Mouse (Mus musculus) liver, embryonic 15.5 days (tissue): Measurements from ENCODE around the gene Aplp1. TPM values are rescaled to one million over a fixed set of nuclear protein-coding genes. Genes with fewer than 3 reads are reported as not detected.
A peak's percentile ranks its signal among the peaks of the same experiment; 100 is the strongest.

Experiments used
- ATAC-seq: fragments of 200-750 bp; cut with Nextera tagmentation; 2 replicates; pipeline ENCODE4 v1.8.0; 2017; ENCODE audit warnings: moderate number of reproducible peaks, mild to moderate bottlenecking, moderate library complexity; ENCODE audit not compliant: insufficient read depth
- H3K27ac ChIP-seq: fragments of 300-500 bp; sonication (generic); replicated peaks from 2 replicates; pipeline ENCODE4 v1.5.1; 2015; ENCODE audit warnings: mild to moderate bottlenecking, inconsistent platforms
- H3K27me3 ChIP-seq: fragments of 300-500 bp; sonication (generic); 2 replicates; pipeline ENCODE4 v1.6.1; 2015; ENCODE audit warnings: mild to moderate bottlenecking, inconsistent platforms
- H3K36me3 ChIP-seq: fragments of 300-500 bp; sonication (generic); replicated peaks from 2 replicates; pipeline ENCODE4 v1.6.1; 2015; ENCODE audit warnings: moderate library complexity, mild to moderate bottlenecking, inconsistent platforms
- H3K4me1 ChIP-seq: fragments of 300-500 bp; sonication (generic); replicated peaks from 2 replicates; pipeline ENCODE4 v1.6.1; 2015; ENCODE audit warnings: inconsistent platforms
- H3K4me2 ChIP-seq: fragments of 300-500 bp; sonication (generic); 2 replicates; pipeline ENCODE4 v1.6.1; 2015; ENCODE audit warnings: moderate library complexity, mild to moderate bottlenecking, inconsistent platforms
- H3K4me3 ChIP-seq: fragments of 300-500 bp; sonication (generic); replicated peaks from 2 replicates; pipeline ENCODE4 v1.5.1; 2015; ENCODE audit warnings: mild to moderate bottlenecking, inconsistent platforms
- H3K9ac ChIP-seq: fragments of 300-500 bp; sonication (generic); 2 replicates; pipeline ENCODE4 v1.6.1; 2015; ENCODE audit warnings: moderate library complexity, mild to moderate bottlenecking, inconsistent platforms
- H3K9me3 ChIP-seq: fragments of 300-500 bp; sonication (generic); replicated peaks from 2 replicates; pipeline ENCODE4 v1.6.1; 2016; ENCODE audit warnings: inconsistent platforms
- WGBS: fragments of 180-500 bp; shearing (Covaris S2); methylation state at CpG from one replicate; pipeline ENCODE4 v1.1.7; 2015; ENCODE audit warnings: mixed read lengths; ENCODE audit not compliant: insufficient replicate concordance; 5-methylcytosine and 5-hydroxymethylcytosine counted together
- polyA plus RNA-seq: library from polyadenylated mRNA; unstranded; fragments of >200 nt; fragmentation: Nextera tagmentation; extraction: Ambion mirVana; gene quantifications from 2 replicates; pipeline ENCODE4 v1.2.1, GENCODE M21; 2015

Gene Aplp1
- polyA plus RNA-seq, 1 experiment from 2014 or later: 5.3 TPM

DNA sequence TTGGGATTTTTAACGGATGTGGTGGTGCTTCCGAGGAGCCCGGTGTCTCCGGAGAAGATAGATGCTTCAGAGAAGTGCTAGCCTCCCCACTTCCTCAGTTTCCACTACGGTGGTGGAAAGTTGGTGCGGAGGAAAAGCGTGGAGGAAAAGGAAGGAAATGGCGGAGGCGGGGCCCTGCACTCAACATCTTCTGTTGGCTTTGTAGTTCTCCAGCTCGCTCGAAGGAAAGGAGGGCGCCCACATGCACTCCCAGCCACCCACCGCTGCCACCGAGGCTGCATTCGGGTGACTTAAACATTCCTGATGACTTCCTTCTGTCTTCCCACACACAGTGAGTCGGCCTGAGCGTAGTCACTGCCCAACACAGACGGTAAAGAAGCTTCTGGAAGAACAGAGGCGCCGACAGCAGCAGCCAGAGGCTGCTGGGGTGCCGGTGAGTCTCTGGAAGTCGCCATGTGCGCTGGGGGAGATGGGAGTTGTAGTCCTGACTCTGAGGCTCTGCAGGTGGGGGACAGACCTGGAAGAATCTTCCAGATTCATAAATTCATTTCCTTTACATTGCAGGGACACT, 22.2 kb downstream of the Aplp1 start:
- peaks cover 13% of the 10 kb centered on the region; the same call in 1 of the 2 replicates for H3K27me3 ChIP-seq
- no peak for ATAC-seq
- peak overlapping the region; percentile 89 for H3K4me2 ChIP-seq
- H3K9ac ChIP-seq: no peak overlapping the region
- peak overlapping the region; percentile 62 for H3K4me3 ChIP-seq
- peaks cover 25% of the 10 kb centered on the region for H3K36me3 ChIP-seq
- peak overlapping the region; percentile 53; the same call in 1 of the 2 replicates for H3K27ac ChIP-seq
- 15% methylated on average over 23 of the region's 23 CpGs for WGBS
- H3K9me3 ChIP-seq: no peaks in the 10 kb centered on the region
- H3K4me1 ChIP-seq: peaks cover 32% of the 10 kb centered on the region

DNA sequence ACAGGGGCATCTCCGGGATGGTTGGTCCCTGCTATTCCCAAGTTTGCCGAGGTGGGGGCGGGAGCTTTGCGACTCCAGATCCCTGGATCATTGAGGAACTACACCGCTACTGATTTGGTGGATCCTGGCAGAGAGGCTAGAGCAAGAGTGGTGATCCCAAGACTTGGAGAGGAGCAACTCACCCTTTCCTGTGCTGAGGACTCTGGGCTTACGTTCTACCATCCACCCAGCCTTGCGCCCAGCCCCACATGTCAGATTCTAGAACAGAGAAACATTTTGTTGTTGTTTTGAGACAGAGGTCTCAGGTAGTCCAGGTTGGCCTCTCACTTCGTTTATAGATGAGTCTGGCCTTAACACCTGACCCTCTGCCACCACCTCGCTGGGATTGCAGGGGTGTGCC, 22.8 kb downstream of the Aplp1 start:
- WGBS: 2% methylated on average over 9 of the region's 9 CpGs
- H3K27ac ChIP-seq: peak overlapping the region; percentile 53; the same call in 1 of the 2 replicates

DNA sequence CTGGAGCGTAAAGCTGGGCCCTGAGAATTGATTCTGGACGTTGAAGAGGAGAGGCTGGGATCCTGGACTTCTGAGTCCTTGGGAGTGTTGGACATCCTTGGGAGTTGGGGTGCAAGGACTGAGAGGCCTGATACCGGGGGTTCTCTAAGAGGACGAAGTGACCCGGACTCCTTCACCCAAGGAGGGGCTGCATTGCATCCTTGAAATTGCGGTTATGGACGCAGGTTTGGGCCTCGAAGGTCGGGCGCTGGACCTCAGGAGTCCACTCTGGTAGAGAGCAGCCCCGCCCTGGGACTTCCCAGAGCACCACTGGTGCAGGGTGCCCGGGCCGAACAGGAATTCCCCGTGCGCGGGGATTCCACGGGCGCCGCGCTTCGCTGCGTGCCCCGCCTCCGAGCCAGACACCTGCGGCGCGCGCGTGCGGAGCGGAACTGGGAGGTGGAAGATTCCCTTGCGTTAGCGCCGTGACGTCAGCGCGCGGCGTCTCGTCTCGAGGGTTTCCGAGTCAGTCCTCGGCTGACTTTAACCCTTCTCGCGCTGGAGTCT, 23.4 kb downstream of the Aplp1 start:
- under 1% methylated on average over 45 of the region's 45 CpGs for WGBS

More for the DNA sequence above, 22.8 kb downstream of the Aplp1 start:
- Histone ChIP-seq H3K4me2 (peak overlapping the region; percentile 89), H3K9me3 (no peaks in the 10 kb centered on the region), H3K4me3 (peak overlapping the region; percentile 62), H3K9ac (peak overlapping the region; percentile 50; the same call in 1 of the 2 replicates), H3K36me3 (peaks cover 24% of the 10 kb centered on the region), H3K4me1 (peaks cover 32% of the 10 kb centered on the region), H3K27me3 (peaks cover 13% of the 10 kb centered on the region; the same call in 1 of the 2 replicates)
- ATAC-seq: no peak

DNA sequence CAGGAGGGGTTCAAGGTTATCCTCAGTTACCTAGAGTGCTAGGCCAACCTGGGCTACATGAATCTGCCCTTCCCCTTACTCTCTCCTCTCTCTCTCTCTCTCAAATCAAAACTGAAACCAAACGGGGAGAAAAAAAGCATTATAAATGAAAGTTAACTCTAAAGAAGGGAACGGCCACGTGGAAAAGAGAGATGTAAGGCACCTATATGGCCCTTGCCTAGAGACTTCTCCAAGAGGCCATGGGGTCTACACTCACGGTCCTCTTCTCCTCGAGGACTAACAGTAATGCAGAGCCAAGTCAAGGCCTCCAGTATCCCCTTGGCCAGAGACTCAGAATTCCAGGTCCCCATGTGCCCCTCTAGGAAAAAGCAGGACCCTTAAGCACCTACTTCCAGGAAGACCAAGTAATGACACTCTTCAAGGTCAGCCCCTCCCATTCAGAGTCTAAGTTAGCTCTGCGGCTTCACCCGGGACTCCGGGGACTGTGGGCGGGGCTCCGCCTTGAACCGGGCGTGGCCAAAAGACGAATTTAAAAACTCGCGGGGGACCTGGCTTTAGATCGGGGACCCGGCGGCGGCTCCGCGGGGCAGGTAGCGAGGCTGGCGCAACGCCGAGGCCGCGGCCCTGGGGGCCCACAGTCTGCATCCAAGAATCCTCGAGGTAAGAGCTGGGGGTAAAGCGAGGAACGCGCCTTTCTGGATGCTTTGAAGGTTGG, 24.0 kb downstream of the Aplp1 start, which contains the start of gene Nfkbid:
TSS of gene Nfkbid (plus strand) at position 558 of the 715 bp plus-strand sequence.
- WGBS: 6% methylated on average over 31 of the region's 31 CpGs
- peaks cover 13% of the 10 kb centered on the region for H3K36me3 ChIP-seq
- H3K9ac ChIP-seq: peak within 1 kb of the TSS; percentile 50
- peak within 1 kb of the TSS; percentile 89 for H3K4me2 ChIP-seq
- peaks cover 13% of the 10 kb centered on the region; the same call in 1 of the 2 replicates for H3K27me3 ChIP-seq
- peaks cover 32% of the 10 kb centered on the region for H3K4me1 ChIP-seq
- no peaks in the 10 kb centered on the region for H3K9me3 ChIP-seq
- peak within 1 kb of the TSS; percentile 65 for H3K27ac ChIP-seq
- peak; percentile 20; the same call in 1 of the 2 replicates for ATAC-seq
- H3K4me3 ChIP-seq: peak within 1 kb of the TSS; percentile 62

More for the DNA sequence above, 23.4 kb downstream of the Aplp1 start:
- peak overlapping the region; percentile 89 for H3K4me2 ChIP-seq
- peak overlapping the region; percentile 50 for H3K9ac ChIP-seq
- peak overlapping the region; percentile 62 for H3K4me3 ChIP-seq
- H3K9me3 ChIP-seq: no peaks in the 10 kb centered on the region
- peaks cover 13% of the 10 kb centered on the region; the same call in 1 of the 2 replicates for H3K27me3 ChIP-seq
- peak; percentile 52 for ATAC-seq
- H3K27ac ChIP-seq: peak overlapping the region; percentile 53
- peaks cover 32% of the 10 kb centered on the region for H3K4me1 ChIP-seq
- H3K36me3 ChIP-seq: peaks cover 19% of the 10 kb centered on the region

DNA sequence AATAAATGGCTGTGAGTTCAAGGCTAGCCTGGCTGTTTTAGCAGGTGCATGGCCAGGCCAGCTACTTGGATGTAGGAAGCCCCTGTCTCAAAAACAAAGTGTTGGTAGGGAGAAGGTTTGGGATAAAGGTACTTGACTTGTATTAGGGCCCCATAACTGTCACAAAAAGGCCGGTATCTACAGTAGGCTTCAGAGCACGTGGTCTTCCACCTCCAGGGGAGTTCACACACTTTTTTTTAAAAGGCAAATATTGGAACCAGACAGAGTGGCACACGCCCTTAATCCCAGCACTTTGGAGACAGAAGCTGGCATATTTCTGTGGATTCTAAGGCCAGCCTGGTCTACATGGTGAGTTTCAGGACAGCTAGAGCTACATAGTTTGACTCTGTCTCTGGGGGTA, 24.7 kb downstream of the Aplp1 start:
- Histone ChIP-seq H3K4me2 (peak overlapping the region; percentile 89), H3K9me3 (no peaks in the 10 kb centered on the region), H3K36me3 (peaks cover 9% of the 10 kb centered on the region), H3K4me3 (no peak overlapping the region), H3K27me3 (peaks cover 13% of the 10 kb centered on the region; the same call in 1 of the 2 replicates), H3K27ac (peak overlapping the region; percentile 65), H3K4me1 (peaks cover 32% of the 10 kb centered on the region), H3K9ac (no peak overlapping the region)
- ATAC-seq: no peak
- 47% methylated on average over 3 of the region's 3 CpGs for WGBS

DNA sequence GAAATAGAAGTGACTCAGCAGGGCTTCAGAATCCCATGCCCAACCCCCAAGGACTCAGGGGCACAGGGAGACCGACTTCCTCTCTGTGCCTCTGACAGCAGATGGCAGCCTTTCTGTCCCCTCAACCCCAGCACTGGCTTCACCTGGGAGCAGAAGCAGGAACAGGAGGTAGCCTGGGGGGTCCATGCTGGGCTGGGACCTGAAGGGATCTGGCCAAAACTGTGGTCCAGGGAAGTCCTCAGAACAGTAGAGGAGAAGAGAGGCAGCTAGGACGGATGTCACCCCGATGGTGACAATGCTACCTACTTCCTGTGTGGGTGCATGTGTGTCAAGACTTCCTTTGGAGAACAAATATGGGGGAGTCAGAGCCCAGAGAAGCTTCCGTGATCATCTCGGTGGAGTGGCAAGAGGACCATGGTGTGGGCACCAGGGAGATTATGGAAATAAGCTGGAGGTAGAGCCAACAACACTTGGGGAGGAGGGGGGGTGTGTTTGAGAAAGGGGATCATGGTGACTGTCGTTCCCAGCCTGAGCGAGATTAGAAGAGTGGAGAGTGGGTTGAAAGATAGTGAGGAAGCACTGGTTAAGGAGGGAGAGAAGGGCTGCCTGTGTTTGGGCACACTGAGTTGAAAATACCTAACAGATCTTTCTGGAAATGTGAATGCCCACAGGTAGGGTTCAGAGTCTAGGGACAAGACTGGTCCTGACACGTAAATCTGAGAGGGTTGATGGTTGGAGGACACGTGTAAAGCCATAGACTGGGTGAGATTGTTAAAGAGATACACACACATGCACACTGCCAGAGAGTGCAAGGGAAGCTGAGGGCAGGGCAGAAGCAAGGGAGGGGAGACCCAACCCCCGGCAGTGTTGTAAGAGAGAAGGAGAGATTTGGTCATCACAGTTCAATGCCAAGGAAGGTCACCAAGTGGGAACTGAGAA, 25.5 kb downstream of the Aplp1 start, which contains the start of gene Hcst:
TSS of gene Hcst (minus strand) at position 294 of the 939 bp plus-strand sequence.
- H3K27me3 ChIP-seq: peaks cover 13% of the 10 kb centered on the region; the same call in 1 of the 2 replicates
- ATAC-seq: no peak
- WGBS: 11% methylated on average over 10 of the region's 10 CpGs
- H3K27ac ChIP-seq: peak within 1 kb of the TSS; percentile 65
- H3K4me2 ChIP-seq: peak within 1 kb of the TSS; percentile 89
- no peaks in the 10 kb centered on the region for H3K9me3 ChIP-seq
- no peak within 1 kb of the TSS for H3K9ac ChIP-seq
- H3K36me3 ChIP-seq: peaks cover 3% of the 10 kb centered on the region; the same call in 1 of the 2 replicates
- peaks cover 32% of the 10 kb centered on the region for H3K4me1 ChIP-seq
- no peak within 1 kb of the TSS; the same call in 1 of the 2 replicates for H3K4me3 ChIP-seq

DNA sequence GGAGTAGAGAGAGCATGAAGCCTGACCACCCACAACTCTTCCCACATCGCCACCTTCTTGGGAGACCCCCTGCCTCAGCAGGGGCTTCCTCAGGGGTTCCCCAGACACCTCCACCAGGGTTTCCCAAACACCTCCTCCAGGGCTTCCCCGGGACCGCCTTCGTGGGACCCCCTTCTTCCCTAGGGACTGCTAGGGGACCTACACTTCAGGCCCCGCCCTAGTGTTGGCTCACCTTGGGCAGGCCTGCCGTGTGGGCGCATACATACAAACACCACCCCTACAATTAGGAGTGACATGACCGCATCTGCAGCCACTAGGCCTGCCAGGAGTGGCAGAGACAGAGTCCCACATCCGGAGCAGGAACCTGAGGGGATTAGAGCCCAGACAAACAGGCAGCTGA, 27.5 kb downstream of the Aplp1 start:
- Histone ChIP-seq H3K4me3 (no peak overlapping the region), H3K36me3 (no peaks in the 10 kb centered on the region), H3K9ac (no peak overlapping the region), H3K27ac (peak overlapping the region; percentile 67), H3K4me1 (peaks cover 26% of the 10 kb centered on the region), H3K9me3 (no peaks in the 10 kb centered on the region), H3K27me3 (peaks cover 13% of the 10 kb centered on the region; the same call in 1 of the 2 replicates), H3K4me2 (peak overlapping the region; percentile 27)
- no peak for ATAC-seq
- 34% methylated on average over 9 of the region's 9 CpGs for WGBS

DNA sequence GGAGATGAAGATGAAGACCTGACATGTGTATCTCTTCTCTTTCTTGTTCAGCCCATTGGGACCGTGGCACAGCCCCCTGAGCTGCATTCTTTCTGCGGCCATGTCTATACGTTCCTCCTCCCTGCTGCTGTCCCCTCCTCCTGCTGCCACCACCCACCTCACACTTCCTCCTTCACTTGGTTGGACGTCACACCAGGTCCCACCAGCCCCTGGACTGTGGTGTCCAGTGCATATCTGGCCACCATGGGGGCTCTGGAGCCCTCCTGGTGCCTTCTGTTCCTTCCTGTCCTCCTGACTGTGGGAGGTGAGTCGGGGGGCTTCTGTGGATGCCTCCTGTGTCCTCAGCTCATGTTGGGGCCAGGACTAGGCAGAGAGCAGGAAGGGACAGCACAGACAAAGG, 31.7 kb downstream of the Aplp1 start, which contains the start of gene Tyrobp:
TSS of gene Tyrobp (plus strand) at position 165 of the 400 bp plus-strand sequence.
- peak within 1 kb of the TSS; percentile 73 for H3K27ac ChIP-seq
- peak; percentile 32; the same call in 1 of the 2 replicates for ATAC-seq
- H3K4me3 ChIP-seq: peak within 1 kb of the TSS; percentile 38
- 12% methylated on average over 5 of the region's 5 CpGs for WGBS
- no peaks in the 10 kb centered on the region for H3K9me3 ChIP-seq
- no peaks in the 10 kb centered on the region for H3K36me3 ChIP-seq
- no peaks in the 10 kb centered on the region for H3K27me3 ChIP-seq
- H3K4me1 ChIP-seq: peaks cover 10% of the 10 kb centered on the region; the same call in 1 of the 2 replicates
- peak within 1 kb of the TSS; percentile 15; the same call in 1 of the 2 replicates for H3K4me2 ChIP-seq
- H3K9ac ChIP-seq: no peak within 1 kb of the TSS

DNA sequence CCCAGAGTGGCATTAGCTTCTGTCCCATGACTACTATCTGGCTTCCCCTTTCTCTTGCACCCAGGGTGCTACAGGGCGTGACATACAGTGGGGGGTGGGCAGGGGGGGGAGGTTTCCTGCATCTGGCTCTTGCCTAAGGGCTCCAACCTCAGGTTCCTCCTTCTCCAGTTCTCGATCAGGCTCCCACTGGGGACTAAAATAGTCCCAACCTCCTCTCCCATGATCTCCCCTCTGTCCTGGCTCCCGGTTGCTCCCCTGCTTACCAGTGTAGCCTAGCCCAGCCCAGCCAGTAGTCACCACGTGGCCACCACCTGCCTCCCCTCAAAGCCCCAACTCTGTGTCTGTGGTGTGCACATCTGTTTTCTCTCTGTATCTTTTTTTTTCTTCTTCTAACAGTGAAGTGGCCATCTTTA, 32.6 kb downstream of the Aplp1 start:
- peak overlapping the region; percentile 10; the same call in 1 of the 2 replicates for H3K4me2 ChIP-seq
- H3K27me3 ChIP-seq: no peaks in the 10 kb centered on the region
- 5% methylated on average over 4 of the region's 4 CpGs for WGBS
- H3K4me3 ChIP-seq: no peak overlapping the region
- H3K27ac ChIP-seq: peak overlapping the region; percentile 73
- no peak overlapping the region for H3K9ac ChIP-seq
- peaks cover 10% of the 10 kb centered on the region; the same call in 1 of the 2 replicates for H3K4me1 ChIP-seq
- peak; percentile 58 for ATAC-seq
- H3K36me3 ChIP-seq: no peaks in the 10 kb centered on the region
- no peaks in the 10 kb centered on the region for H3K9me3 ChIP-seq

DNA sequence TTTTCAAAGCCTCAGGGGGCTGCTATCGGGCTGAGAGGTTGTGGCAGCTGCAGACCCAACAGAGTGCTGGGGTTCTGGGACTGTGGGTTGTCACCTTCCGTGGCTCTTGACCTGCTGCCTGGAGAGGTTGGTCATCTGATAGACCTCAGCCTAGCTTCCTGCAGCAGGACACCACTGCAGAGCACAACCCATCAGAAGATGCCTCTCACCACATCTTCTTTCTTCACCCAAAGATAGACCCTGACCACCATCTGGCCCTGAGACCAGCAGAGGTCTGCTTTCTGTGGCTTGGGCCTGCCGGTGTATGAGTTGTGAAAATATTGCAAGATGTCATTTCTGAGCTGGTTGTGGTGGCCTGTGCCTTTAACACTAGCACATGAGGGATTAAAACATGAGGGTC, 34.3 kb downstream of the Aplp1 start:
- H3K4me2 ChIP-seq: no peak overlapping the region
- no peak for ATAC-seq
- no peaks in the 10 kb centered on the region for H3K27me3 ChIP-seq
- no peak overlapping the region for H3K27ac ChIP-seq
- H3K9ac ChIP-seq: no peak overlapping the region
- H3K4me1 ChIP-seq: peaks cover 10% of the 10 kb centered on the region; the same call in 1 of the 2 replicates
- H3K36me3 ChIP-seq: no peaks in the 10 kb centered on the region
- WGBS: 39% methylated on average over 3 of the region's 3 CpGs
- no peak overlapping the region for H3K4me3 ChIP-seq
- H3K9me3 ChIP-seq: no peaks in the 10 kb centered on the region
